Mouse (Mus musculus): ENCODE data around the gene Leng1. TPM values are rescaled to one million over a fixed set of nuclear protein-coding genes. Genes with fewer than 3 reads are reported as not detected.

Gene Leng1
- polyA plus RNA-seq, 1 experiment from 2014 or later: 14.1 TPM

DNA sequence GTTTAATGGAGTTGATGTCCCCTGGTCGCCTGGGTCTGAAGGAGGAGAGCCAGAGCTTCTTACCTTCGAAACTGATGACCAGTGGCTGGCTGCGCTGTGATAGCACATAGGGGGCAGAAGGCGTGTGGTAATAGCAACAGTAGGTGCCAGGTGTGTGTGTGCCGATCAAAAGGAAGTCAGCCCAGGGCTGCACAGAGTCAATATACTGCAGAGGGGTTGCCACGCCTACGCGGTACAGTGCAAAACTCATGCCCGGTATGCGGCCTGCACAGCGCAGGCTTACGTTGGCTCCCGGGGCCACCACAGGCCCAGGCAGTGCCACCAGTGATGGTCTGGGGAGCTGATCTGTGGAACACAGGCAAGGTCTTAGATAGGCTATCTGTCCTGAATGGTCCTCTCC is 54.6 kb downstream of the Leng1 start:
- no peak overlapping the region for H3K4me2 ChIP-seq (replicated peaks; ENCODE audit: low read depth, low read length)
- H3K36me3 ChIP-seq (ENCODE audit: control insufficient read depth, insufficient read depth, low read length): no peaks in the 10 kb centered on the region
- WGBS: 82% methylated on average over 13 of the region's 13 CpGs
- H3K9me3 ChIP-seq (ENCODE audit: control insufficient read depth, low read depth, low read length): no peaks in the 10 kb centered on the region
- peak; percentile 80 for ATAC-seq (ENCODE audit: insufficient number of reproducible peaks, insufficient read depth, low FRiP score, low read depth)
- H3K27me3 ChIP-seq (ENCODE audit: control insufficient read depth, insufficient read depth, low read length): no peaks in the 10 kb centered on the region
- no peak overlapping the region for H3K4me3 ChIP-seq (ENCODE audit: low read depth, low read length)
- H3K27ac ChIP-seq (ENCODE audit: low read length): no peak overlapping the region
- H3K9ac ChIP-seq (replicated peaks; ENCODE audit: low read depth, low read length): no peak overlapping the region
- no peaks in the 10 kb centered on the region for H3K4me1 ChIP-seq (ENCODE audit: control insufficient read depth, insufficient read depth, low read length)

DNA sequence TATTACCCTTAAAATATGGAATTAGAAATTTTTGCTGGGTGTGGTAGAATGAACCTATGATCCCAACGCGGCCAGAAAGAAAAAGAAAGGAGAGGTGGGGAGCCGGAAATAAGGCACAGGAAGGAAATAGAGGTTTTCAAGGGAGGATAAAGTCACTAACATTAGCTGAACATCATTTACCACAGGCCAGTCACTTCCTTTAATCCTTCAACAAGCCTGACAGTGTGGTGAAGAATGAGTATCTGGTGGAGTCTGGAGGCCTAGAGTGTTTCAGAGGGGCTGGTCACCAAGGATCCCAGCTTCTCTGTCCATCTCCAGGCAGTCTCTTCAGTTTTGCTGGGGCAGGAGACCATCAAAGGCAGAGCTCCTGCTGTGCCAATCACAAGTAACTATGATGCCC is 55.2 kb downstream of the Leng1 start:
- Histone ChIP-seq H3K4me3 (ENCODE audit: low read depth, low read length) (no peak overlapping the region), H3K4me2 (replicated peaks; ENCODE audit: low read depth, low read length) (no peak overlapping the region), H3K27me3 (ENCODE audit: control insufficient read depth, insufficient read depth, low read length) (no peaks in the 10 kb centered on the region), H3K9ac (replicated peaks; ENCODE audit: low read depth, low read length) (no peak overlapping the region), H3K9me3 (ENCODE audit: control insufficient read depth, low read depth, low read length) (no peaks in the 10 kb centered on the region), H3K4me1 (ENCODE audit: control insufficient read depth, insufficient read depth, low read length) (no peaks in the 10 kb centered on the region), H3K36me3 (ENCODE audit: control insufficient read depth, insufficient read depth, low read length) (no peaks in the 10 kb centered on the region), H3K27ac (ENCODE audit: low read length) (no peak overlapping the region)
- ATAC-seq (ENCODE audit: insufficient number of reproducible peaks, insufficient read depth, low FRiP score, low read depth): no peak
- WGBS: 89% methylated on average over 3 of the region's 3 CpGs

Small RNAs within 50 kb of the gene (microRNA-seq; reads per million reads assigned to microRNA genes)
- gene Mir3572: 2.3 reads per million

Other genes starting within 250 kb of the Leng1 start
- 0.48 TPM in 1 of 2 replicates, not detected in the other for gene Cacng6, start 241.6 kb downstream of the Leng1 start, polyA plus RNA-seq (2014; fragmentation: Nextera tagmentation; extraction: Ambion mirVana)
- 0.20 TPM in 1 of 2 replicates, not detected in the other for gene Tarm1, start 163.2 kb downstream of the Leng1 start, polyA plus RNA-seq (2014; fragmentation: Nextera tagmentation; extraction: Ambion mirVana)
- gene Oscar, start 49.7 kb downstream of the Leng1 start, polyA plus RNA-seq (2014; fragmentation: Nextera tagmentation; extraction: Ambion mirVana): 0.41 TPM in 1 of 2 replicates, not detected in the other
- 517 and 630 TPM in 2 replicates for gene Ndufa3, start 48.5 kb downstream of the Leng1 start, polyA plus RNA-seq (2014; fragmentation: Nextera tagmentation; extraction: Ambion mirVana)
- gene Tfpt, start 35.9 kb downstream of the Leng1 start, polyA plus RNA-seq (2014; fragmentation: Nextera tagmentation; extraction: Ambion mirVana): 22.3 and 22.4 TPM in 2 replicates
- gene Prpf31, start 35.9 kb downstream of the Leng1 start, polyA plus RNA-seq (2014; fragmentation: Nextera tagmentation; extraction: Ambion mirVana): 85.3 and 94.4 TPM in 2 replicates
- gene Cnot3, start 20.6 kb downstream of the Leng1 start, polyA plus RNA-seq (2014; fragmentation: Nextera tagmentation; extraction: Ambion mirVana): 58.3 and 59.5 TPM in 2 replicates
- 61.8 and 67.3 TPM in 2 replicates for gene Tmc4, start 11.7 kb upstream of the Leng1 start, polyA plus RNA-seq (2014; fragmentation: Nextera tagmentation; extraction: Ambion mirVana)
- 223 and 240 TPM in 2 replicates for gene Tsen34, start 27.0 kb upstream of the Leng1 start, polyA plus RNA-seq (2014; fragmentation: Nextera tagmentation; extraction: Ambion mirVana)
- gene Mboat7, start 27.7 kb upstream of the Leng1 start, polyA plus RNA-seq (2014; fragmentation: Nextera tagmentation; extraction: Ambion mirVana): 36.8 and 40.4 TPM in 2 replicates
- gene Rps9, start 38.2 kb upstream of the Leng1 start, polyA plus RNA-seq (2014; fragmentation: Nextera tagmentation; extraction: Ambion mirVana): 1,552 and 1,583 TPM in 2 replicates
- 0.80 and 1.2 TPM in 2 replicates for gene Pirb, start 54.6 kb upstream of the Leng1 start, polyA plus RNA-seq (2014; fragmentation: Nextera tagmentation; extraction: Ambion mirVana)
- gene Gm15448, start 159.8 kb upstream of the Leng1 start, polyA plus RNA-seq (2014; fragmentation: Nextera tagmentation; extraction: Ambion mirVana): not detected in 2 replicates
- 0.14 TPM in 1 of 2 replicates, not detected in the other for gene Pira2, start 179.2 kb upstream of the Leng1 start, polyA plus RNA-seq (2014; fragmentation: Nextera tagmentation; extraction: Ambion mirVana)
- not detected in 2 replicates for gene Gm14548, start 232.3 kb upstream of the Leng1 start, polyA plus RNA-seq (2014; fragmentation: Nextera tagmentation; extraction: Ambion mirVana)
- not detected in 2 replicates for gene Lilra6, start 249.7 kb upstream of the Leng1 start, polyA plus RNA-seq (2014; fragmentation: Nextera tagmentation; extraction: Ambion mirVana)

All from stomach, embryonic 14.5 days (tissue).